Mouse (Mus musculus) forebrain, embryonic 16.5 days (tissue): ENCODE results near the gene Gm13420. TPM values are rescaled to one million over a fixed set of nuclear protein-coding genes. Genes with fewer than 3 reads are reported as not detected.
"Not testable (repeated sequence)": the region's sequence is repeated elsewhere in the genome, so short reads cannot be mapped to it uniquely, and the experiment has no call there.

Experiments used
- ATAC-seq: fragments of 200-750 bp; cut with Nextera tagmentation; 2 replicates; pipeline ENCODE4 v1.8.0; 2017; ENCODE audit warnings: mild to moderate bottlenecking, moderate library complexity
- H3K27ac ChIP-seq: fragments of 300-500 bp; sonication (generic); 2 replicates; pipeline ENCODE4 v1.5.1; 2014; ENCODE audit warnings: low read length, control low read depth
- H3K27me3 ChIP-seq: fragments of 300-500 bp; sonication (generic); replicated peaks from 2 replicates; pipeline ENCODE4 v1.6.1; 2014; ENCODE audit warnings: low read length; ENCODE audit not compliant: control insufficient read depth, insufficient read depth
- H3K36me3 ChIP-seq: fragments of 300-500 bp; sonication (generic); 2 replicates; pipeline ENCODE4 v1.6.1; 2014; ENCODE audit not compliant: control insufficient read depth, insufficient read depth
- H3K4me1 ChIP-seq: fragments of 300-500 bp; sonication (generic); replicated peaks from 2 replicates; pipeline ENCODE4 v1.6.1; 2014; ENCODE audit warnings: low read length; ENCODE audit not compliant: control insufficient read depth, insufficient read depth
- H3K4me2 ChIP-seq: fragments of 300-500 bp; sonication (generic); 2 replicates; pipeline ENCODE4 v1.6.1; 2014; ENCODE audit warnings: mild to moderate bottlenecking, low read length, control low read depth
- H3K4me3 ChIP-seq: fragments of 300-500 bp; sonication (generic); replicated peaks from 2 replicates; pipeline ENCODE4 v1.5.1; 2014; ENCODE audit warnings: mild to moderate bottlenecking, low read length, control low read depth
- H3K9ac ChIP-seq: fragments of 300-500 bp; sonication (generic); replicated peaks from 2 replicates; pipeline ENCODE4 v1.6.1; 2014; ENCODE audit warnings: low read depth, low read length, control low read depth
- H3K9me3 ChIP-seq: fragments of 300-500 bp; sonication (generic); 2 replicates; pipeline ENCODE4 v1.6.1; 2016; ENCODE audit warnings: low read length; ENCODE audit not compliant: control insufficient read depth
- WGBS: fragments of 180-500 bp; shearing (Covaris S2); extraction: QIAGEN DNeasy Blood & Tissue Kit; methylation state at CpG from one replicate; pipeline ENCODE4 v1.1.7; 2014; 5-methylcytosine and 5-hydroxymethylcytosine counted together
- polyA plus RNA-seq: library from polyadenylated mRNA; unstranded; fragments of >200 nt; fragmentation: Nextera tagmentation; extraction: Ambion mirVana; gene quantifications from 2 replicates; pipeline ENCODE4 v1.2.1, GENCODE M21; 2015

Gene Gm13420
- polyA plus RNA-seq, 1 experiment from 2014 or later = not detected

- not testable (repeated sequence) for H3K36me3 ChIP-seq, H3K27ac ChIP-seq, H3K4me3 ChIP-seq, H3K27me3 ChIP-seq, H3K9me3 ChIP-seq, ATAC-seq, H3K9ac ChIP-seq, H3K4me1 ChIP-seq, H3K4me2 ChIP-seq
- WGBS = 93% methylated on average over 4 of the region's 4 CpGs
Measured at GRCm38 (mm10) chr2:29708209-29708608, 43.3 kb downstream of the Gm13420 start.

- Histone ChIP-seq H3K36me3 (peaks cover 13% of the 10 kb centered on the region), H3K9ac (no peak overlapping the region), H3K27ac (no peak overlapping the region), H3K4me3 (no peak overlapping the region), H3K27me3 (no peaks in the 10 kb centered on the region), H3K4me1 (no peaks in the 10 kb centered on the region), H3K9me3 (no peaks in the 10 kb centered on the region), H3K4me2 (no peak overlapping the region)
- WGBS = 90% methylated on average over 4 of the region's 4 CpGs
- ATAC-seq = no peak
Measured at GRCm38 (mm10) chr2:29707731-29708130, 43.8 kb downstream of the Gm13420 start.

GRCm38 (mm10) chr2:29706726-29707620, 44.5 kb downstream of the Gm13420 start:
- Histone ChIP-seq H3K27ac (no peak overlapping the region), H3K36me3 (peaks cover 20% of the 10 kb centered on the region), H3K9me3 (no peaks in the 10 kb centered on the region), H3K4me1 (no peaks in the 10 kb centered on the region), H3K4me2 (no peak overlapping the region), H3K4me3 (no peak overlapping the region), H3K27me3 (no peaks in the 10 kb centered on the region), H3K9ac (no peak overlapping the region)
- ATAC-seq = no peak
- 93% methylated on average over 18 of the region's 18 CpGs for WGBS

- H3K9me3 ChIP-seq = no peaks in the 10 kb centered on the region
- no peak overlapping the region for H3K4me3 ChIP-seq
- H3K4me1 ChIP-seq = no peaks in the 10 kb centered on the region
- no peak overlapping the region for H3K27ac ChIP-seq
- WGBS = 77% methylated on average over 3 of the region's 3 CpGs
- peaks cover 24% of the 10 kb centered on the region for H3K36me3 ChIP-seq
- H3K9ac ChIP-seq = no peak overlapping the region
- no peaks in the 10 kb centered on the region for H3K27me3 ChIP-seq
- ATAC-seq = no peak
- no peak overlapping the region for H3K4me2 ChIP-seq
Measured at GRCm38 (mm10) chr2:29705493-29705892, 46.0 kb downstream of the Gm13420 start.

- no peak for ATAC-seq
- Histone ChIP-seq H3K4me1 (no peaks in the 10 kb centered on the region), H3K36me3 (peaks cover 30% of the 10 kb centered on the region), H3K27me3 (no peaks in the 10 kb centered on the region), H3K9me3 (no peaks in the 10 kb centered on the region), H3K4me3 (no peak overlapping the region), H3K27ac (no peak overlapping the region), H3K9ac (no peak overlapping the region), H3K4me2 (no peak overlapping the region)
- 91% methylated on average over 9 of the region's 9 CpGs for WGBS
Measured at GRCm38 (mm10) chr2:29703104-29704081, 48.1 kb downstream of the Gm13420 start.

GRCm38 (mm10) chr2:29702189-29702588, 49.3 kb downstream of the Gm13420 start:
- no peak overlapping the region for H3K4me2 ChIP-seq
- H3K36me3 ChIP-seq = peaks cover 30% of the 10 kb centered on the region
- no peak overlapping the region for H3K27ac ChIP-seq
- no peak overlapping the region for H3K4me3 ChIP-seq
- no peaks in the 10 kb centered on the region for H3K4me1 ChIP-seq
- no peak for ATAC-seq
- no peaks in the 10 kb centered on the region for H3K9me3 ChIP-seq
- 95% methylated on average over 8 of the region's 8 CpGs for WGBS
- no peaks in the 10 kb centered on the region for H3K27me3 ChIP-seq
- H3K9ac ChIP-seq = no peak overlapping the region

- Histone ChIP-seq H3K4me1 (no peaks in the 10 kb centered on the region), H3K27me3 (no peaks in the 10 kb centered on the region), H3K9ac (no peak overlapping the region), H3K27ac (no peak overlapping the region), H3K4me3 (no peak overlapping the region), H3K9me3 (no peaks in the 10 kb centered on the region), H3K4me2 (no peak overlapping the region), H3K36me3 (peaks cover 30% of the 10 kb centered on the region)
- ATAC-seq = no peak
- WGBS = 86% methylated on average over 6 of the region's 6 CpGs
Measured at GRCm38 (mm10) chr2:29701393-29701792, 50.1 kb downstream of the Gm13420 start.

GRCm38 (mm10) chr2:29700898-29701297, 50.6 kb downstream of the Gm13420 start:
- H3K4me3 ChIP-seq = no peak overlapping the region
- H3K27ac ChIP-seq = no peak overlapping the region
- no peak overlapping the region for H3K9ac ChIP-seq
- no peak for ATAC-seq
- peaks cover 30% of the 10 kb centered on the region for H3K36me3 ChIP-seq
- H3K4me2 ChIP-seq = no peak overlapping the region
- no peaks in the 10 kb centered on the region for H3K9me3 ChIP-seq
- H3K4me1 ChIP-seq = no peaks in the 10 kb centered on the region
- no peaks in the 10 kb centered on the region for H3K27me3 ChIP-seq
